Mouse (Mus musculus): ENCODE results near the gene Ppt1.

DNA sequence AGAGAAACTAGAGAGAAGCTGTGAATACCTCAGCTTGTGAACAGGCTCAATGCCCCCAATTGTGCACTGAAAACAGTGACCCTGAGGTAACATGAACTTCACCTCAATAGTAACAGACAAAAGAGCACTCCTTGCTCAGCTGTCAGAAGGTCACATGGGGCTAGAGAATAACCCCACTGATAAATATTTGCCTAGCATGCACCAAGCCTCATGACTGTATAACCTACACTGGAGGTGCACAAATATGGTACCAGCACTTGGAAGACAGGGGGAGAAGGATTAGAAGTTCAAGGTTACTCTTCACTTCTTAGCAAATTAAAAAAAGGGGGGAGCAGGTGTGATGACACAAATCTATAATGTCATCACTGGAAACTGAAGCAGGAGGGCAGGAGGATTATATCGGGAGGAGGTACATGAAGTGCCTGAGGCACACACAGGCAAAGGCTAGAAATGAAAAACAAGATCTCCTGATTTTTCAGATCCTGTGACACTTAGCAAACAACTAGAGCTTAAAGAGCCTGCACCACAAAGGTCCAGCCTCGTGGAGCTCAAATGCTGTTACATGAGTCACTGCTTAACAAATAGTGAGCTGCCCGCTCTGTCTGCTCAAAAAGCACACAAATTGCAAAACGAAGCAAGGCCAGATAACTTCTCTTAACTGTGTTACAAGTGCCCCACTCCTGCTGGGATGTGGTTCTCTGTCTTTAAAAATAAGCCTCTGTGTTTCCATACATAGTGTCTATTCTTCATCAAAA, 46.5 kb upstream of the Ppt1 start:
- TF ChIP-seq GATA1 (IDR thresholded peaks at IDR 0.05; ENCODE audit: low read length) (no peak), TAL1 (IDR thresholded peaks at IDR 0.05; ENCODE audit: low read length) (no peak)

All from erythroblast, embryonic 14.5 days (primary cell).